Mouse (Mus musculus) cerebellum, adult 2 months (tissue): ENCODE data around the gene Fam229a. TPM values are rescaled to one million over a fixed set of nuclear protein-coding genes. Genes with fewer than 3 reads are reported as not detected.
A peak's percentile ranks its signal among the peaks of the same experiment; 100 is the strongest.

ENCODE experiments used
- DNase-seq, 2 experiments: peaks; one replicate each; pipeline ENCODE4 v3.0.0; 2021
- H3K27ac ChIP-seq: fragments of 200-500 bp; 2 replicates; pipeline ENCODE4 v1.5.1; 2012; ENCODE audit warnings: low read length, control low read depth, inconsistent platforms; ENCODE audit not compliant: insufficient read depth
- H3K27me3 ChIP-seq: fragments of 200-500 bp; 2 replicates; pipeline ENCODE4 v1.6.1; 2012; ENCODE audit warnings: inconsistent platforms, mild to moderate bottlenecking, low read length, moderate library complexity; ENCODE audit not compliant: control insufficient read depth, insufficient read depth
- H3K4me1 ChIP-seq: fragments of 200-500 bp; 2 replicates; pipeline ENCODE4 v1.6.1; 2011; ENCODE audit warnings: low read length; ENCODE audit not compliant: control insufficient read depth, insufficient read depth
- H3K4me3 ChIP-seq: fragments of 200-500 bp; replicated peaks from 2 replicates; pipeline ENCODE3; 2011; ENCODE audit warnings: mild to moderate bottlenecking, low read depth, low read length, control low read depth; ENCODE audit not compliant: insufficient read depth
- CTCF ChIP-seq: fragments of 200-500 bp; IDR thresholded peaks from 2 replicates; pipeline ENCODE4 v1.5.1; 2011; ENCODE audit warnings: low read depth, mild to moderate bottlenecking, control low read depth, low read length, moderate library complexity, borderline replicate concordance; ENCODE audit not compliant: insufficient read depth
- POLR2A ChIP-seq: fragments of 200-500 bp; IDR thresholded peaks from 2 replicates; pipeline ENCODE4 v1.6.1; 2011; ENCODE audit warnings: low read length, control low read depth, borderline replicate concordance; ENCODE audit not compliant: insufficient read depth
- WGBS: fragments of 180-500 bp; shearing (Covaris S2); methylation state at CpG from one replicate; pipeline ENCODE4 v1.1.7; 2018; 5-methylcytosine and 5-hydroxymethylcytosine counted together
- polyA plus RNA-seq: library from polyadenylated mRNA; depleted of rRNA; stranded (reverse); fragments of >200 nt; gene quantifications from 2 replicates; pipeline ENCODE4 v1.2.3, GENCODE M21; 2012; rRNA removed

Fam229a gene
- 0.67 and 0.92 TPM in 2 replicates for polyA plus RNA-seq

DNA sequence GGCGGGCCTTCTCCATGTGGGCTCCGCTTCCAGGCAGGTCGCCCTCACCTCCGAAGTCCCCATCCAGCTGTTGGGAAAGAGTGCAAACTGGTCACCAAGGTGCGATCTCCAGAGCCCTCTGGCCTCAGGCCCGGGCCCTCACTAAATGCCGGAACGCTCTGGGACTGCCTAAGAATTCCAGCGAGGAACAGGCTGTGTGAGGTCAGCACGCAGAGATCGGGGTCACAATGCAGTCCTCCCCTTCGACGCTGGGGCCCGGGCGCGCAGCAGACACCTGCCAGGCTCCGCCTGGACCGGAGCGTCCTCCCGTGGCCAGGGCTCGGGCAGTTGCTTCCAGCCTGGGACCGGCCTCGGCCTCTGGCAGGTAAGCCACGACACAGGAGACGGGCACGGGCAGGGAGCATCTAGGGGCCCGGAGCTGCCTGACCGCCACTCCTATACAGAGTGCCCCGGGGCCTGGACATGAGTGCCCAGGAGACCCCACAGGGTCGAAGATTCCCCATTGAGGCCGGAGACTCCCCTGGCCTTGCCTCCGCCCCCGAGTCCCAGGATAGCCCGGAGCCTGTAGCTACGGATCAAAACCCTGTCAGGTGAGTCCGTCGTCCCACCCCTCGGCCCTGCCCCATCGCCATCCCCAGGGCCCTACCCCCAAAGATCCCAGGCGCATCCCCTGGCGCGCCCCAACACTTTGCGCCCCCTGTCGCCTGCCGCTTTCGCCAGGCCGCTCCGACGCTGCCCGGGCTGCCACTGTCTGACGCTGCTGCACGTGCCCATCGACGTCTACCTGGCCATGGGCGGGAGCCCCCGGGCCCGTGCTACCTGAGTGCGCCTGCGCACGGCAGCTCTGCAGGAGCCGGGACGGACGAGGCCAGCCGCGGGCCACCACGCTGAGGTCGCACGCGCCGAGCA is at the start of gene Fam229a, which contains the start of gene Tssk3:
Gene Fam229a, plus strand, starts transcription at position 219 of the 909 bp plus-strand sequence.
Gene Tssk3, minus strand, starts transcription at position 51 of the 909 bp plus-strand sequence.
- 7% methylated on average over 70 of the region's 70 CpGs for WGBS
- TF ChIP-seq POLR2A (no peak), CTCF (no peak)
- Histone ChIP-seq H3K4me3 (peak within 1 kb of the TSS; percentile 11), H3K27ac (no peak within 1 kb of the TSS), H3K27me3 (no peaks in the 10 kb centered on the region), H3K4me1 (no peaks in the 10 kb centered on the region)
- DNase-seq: peak; percentile 55 to 56

DNA sequence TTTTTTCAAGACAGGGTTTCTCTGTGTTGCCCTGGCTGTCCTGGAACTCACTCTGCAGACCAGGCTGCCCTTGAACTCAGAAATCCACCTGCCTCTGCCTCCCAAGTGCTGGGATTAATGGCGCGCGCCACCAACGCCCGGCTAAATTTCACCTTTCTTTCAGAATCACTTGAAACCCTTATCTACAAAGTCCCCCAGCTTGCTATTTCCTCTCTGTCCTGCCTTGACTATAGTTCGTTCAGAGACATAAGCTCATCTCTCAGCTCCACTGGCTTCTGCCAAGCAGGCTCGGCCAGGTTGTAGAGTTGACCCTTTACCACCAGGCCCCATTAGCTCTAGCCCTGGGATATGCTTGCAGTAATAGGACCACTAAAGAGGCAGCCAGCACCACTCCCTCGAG is 43.6 kb upstream of the Fam229a start:
- DNase-seq: no peak
- peaks cover 3% of the 10 kb centered on the region; the same call in 1 of the 2 replicates for H3K4me1 ChIP-seq
- WGBS: 84% methylated on average over 8 of the region's 8 CpGs
- no peak for TF ChIP-seq POLR2A
- TF ChIP-seq CTCF: no peak
- H3K4me3 ChIP-seq: no peak overlapping the region
- no peaks in the 10 kb centered on the region for H3K27me3 ChIP-seq
- no peak overlapping the region for H3K27ac ChIP-seq

DNA sequence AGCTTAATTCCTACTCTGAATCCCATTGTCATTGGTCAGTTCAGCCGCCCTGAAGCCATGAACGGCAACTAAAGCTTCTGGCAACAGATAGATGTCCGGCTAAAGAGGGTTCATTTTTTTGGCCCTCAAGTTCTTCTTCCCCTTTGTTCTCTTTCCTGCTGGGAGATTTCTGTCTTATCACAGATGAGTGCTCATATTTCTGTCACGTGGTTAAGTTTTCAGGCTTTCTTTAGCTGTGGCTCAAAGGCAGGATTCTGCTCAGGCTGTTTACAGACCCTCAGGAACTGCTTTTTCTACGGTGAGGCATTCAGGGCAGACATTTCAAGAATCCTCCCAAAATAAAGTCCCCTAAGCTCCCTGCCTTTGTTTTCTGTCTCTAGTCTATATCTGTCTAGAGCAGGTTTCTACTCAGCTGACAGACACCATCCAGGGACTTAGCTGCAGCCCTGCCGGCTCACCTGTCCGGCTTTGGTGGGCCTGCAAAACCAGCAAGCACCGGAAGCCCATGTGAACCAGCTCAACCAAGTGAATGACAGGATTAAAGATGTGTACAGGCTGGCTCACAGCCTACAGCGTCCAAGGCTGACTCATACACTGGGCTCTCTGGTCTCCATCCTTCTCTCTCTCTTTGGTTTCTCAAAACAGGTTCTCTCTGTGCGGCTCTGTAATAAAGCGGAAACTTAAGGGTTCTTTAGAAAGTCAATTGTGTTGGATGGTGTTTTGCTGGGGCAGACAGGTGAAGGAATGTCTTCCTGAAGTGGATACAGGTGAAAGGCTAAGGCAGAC is 43.0 kb upstream of the Fam229a start:
- Histone ChIP-seq H3K4me3 (no peak overlapping the region), H3K4me1 (peaks cover 3% of the 10 kb centered on the region; the same call in 1 of the 2 replicates), H3K27me3 (no peaks in the 10 kb centered on the region), H3K27ac (no peak overlapping the region)
- no peak for DNase-seq
- WGBS: 64% methylated on average over 11 of the region's 11 CpGs
- no peak for TF ChIP-seq POLR2A
- no peak for TF ChIP-seq CTCF

DNA sequence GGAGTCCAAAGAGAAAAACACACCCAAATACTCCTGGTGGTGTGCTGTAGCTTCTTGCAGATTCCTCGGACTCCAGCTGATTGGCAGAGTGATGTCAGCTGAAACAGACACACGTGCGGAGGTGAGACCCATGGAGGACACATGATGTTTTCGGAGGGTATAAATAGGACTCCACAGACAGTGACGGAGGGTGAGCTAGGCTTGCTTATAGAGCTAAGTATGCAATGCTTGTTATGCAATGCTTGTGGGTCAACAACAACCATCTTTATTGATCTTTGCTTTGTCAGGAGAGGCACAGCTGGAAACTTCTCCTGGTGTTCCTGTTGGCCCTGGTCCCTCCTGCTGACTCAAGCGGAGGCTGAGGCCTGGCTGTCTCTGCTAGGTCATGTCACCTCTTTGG is 42.3 kb upstream of the Fam229a start:
- WGBS: 84% methylated on average over 6 of the region's 6 CpGs
- H3K4me1 ChIP-seq: peaks cover 3% of the 10 kb centered on the region; the same call in 1 of the 2 replicates
- no peak overlapping the region for H3K27ac ChIP-seq
- no peak for TF ChIP-seq POLR2A
- no peak for DNase-seq
- H3K27me3 ChIP-seq: no peaks in the 10 kb centered on the region
- H3K4me3 ChIP-seq: no peak overlapping the region

DNA sequence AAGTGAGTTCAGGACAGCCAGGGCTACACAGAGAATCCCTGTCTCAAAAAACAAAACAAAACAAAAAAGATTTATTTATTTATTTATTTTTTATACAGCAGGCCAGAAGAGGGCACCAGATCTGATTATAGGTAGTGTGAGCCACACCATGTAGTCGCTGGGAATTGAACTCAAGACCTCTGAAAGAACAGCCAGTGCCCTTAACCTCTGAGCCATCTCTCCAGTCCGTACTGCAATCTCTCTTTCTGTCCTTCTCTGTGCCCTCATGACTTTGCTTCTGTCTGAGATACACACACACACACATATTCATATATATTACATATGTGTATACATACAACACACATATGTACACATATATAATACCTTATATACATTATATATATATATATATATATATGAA is 40.1 kb upstream of the Fam229a start:
- H3K27ac ChIP-seq: no peak overlapping the region
- DNase-seq: no peak
- peaks cover 7% of the 10 kb centered on the region for H3K4me1 ChIP-seq
- no peaks in the 10 kb centered on the region for H3K27me3 ChIP-seq
- TF ChIP-seq POLR2A: no peak
- TF ChIP-seq CTCF: no peak
- WGBS: 64% methylated on average over 2 of the region's 2 CpGs
- H3K4me3 ChIP-seq: no peak overlapping the region

DNA sequence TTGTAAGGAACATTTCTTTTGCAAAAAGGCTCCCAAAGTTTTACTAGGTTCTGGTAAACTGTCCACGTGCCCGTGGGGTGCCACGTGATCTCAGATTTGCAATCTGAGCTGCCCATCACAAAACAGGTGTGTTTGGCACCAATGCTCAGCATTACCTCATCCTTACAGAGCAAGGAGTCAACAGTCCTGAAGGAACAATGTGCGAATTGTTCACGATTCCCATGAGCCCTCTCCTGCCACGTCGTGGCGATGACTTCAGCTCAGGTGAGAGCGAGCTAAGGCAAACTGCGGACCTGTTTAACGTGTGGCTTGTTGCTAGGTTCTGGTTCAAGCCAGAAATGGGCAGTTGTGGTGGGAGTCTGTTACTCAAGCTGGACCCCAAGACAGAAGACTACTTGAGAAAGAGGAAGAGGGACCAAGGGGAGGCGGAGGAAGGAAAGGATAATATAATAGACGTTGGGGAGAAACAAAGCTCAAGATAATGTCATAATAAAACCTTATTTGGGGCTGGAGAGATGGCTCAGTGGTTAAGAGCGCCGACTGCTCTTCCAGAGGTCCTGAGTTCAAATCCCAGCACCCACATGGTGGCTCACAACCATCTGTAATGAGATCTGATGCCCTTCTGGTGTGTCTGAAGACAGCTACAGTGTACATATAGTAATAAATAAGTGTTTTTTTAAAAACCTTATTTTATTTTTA is 39.4 kb upstream of the Fam229a start:
- Histone ChIP-seq H3K27ac (no peak overlapping the region), H3K4me3 (no peak overlapping the region), H3K4me1 (peaks cover 7% of the 10 kb centered on the region), H3K27me3 (no peaks in the 10 kb centered on the region)
- WGBS: 87% methylated on average over 15 of the region's 15 CpGs
- DNase-seq: no peak
- TF ChIP-seq CTCF (no peak), POLR2A (no peak)

DNA sequence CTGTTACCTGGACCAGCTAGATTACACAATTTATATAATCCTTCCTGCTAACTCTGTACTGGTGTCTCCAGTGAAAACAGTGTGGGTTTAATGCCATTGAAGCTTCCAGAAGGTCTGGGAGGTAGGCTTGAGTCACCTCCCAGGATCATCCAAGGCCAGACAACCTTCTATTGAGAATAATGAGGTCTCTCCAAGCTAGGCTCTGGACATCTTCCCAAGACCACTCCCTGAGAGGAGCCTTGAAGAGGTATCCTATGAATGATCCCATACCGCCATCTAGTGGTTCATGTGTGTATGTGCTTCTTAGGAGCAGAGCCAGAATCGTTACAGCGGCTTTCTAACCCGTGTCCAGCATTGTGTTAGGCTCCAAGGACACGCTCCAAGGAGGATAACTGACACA is 35.7 kb upstream of the Fam229a start:
- peak; percentile 75 to 81 for DNase-seq
- under 1% methylated on average over 5 of the region's 5 CpGs for WGBS
- TF ChIP-seq POLR2A (no peak), CTCF (peak; percentile 91)
- peaks cover 4% of the 10 kb centered on the region; the same call in 1 of the 2 replicates for H3K4me1 ChIP-seq
- H3K4me3 ChIP-seq: no peak overlapping the region
- H3K27me3 ChIP-seq: no peaks in the 10 kb centered on the region
- peak overlapping the region; percentile 47 for H3K27ac ChIP-seq
